Mouse (Mus musculus) liver (tissue): ENCODE measurements at regions not wholly inside any gene's neighbourhood (a gene's known extent, or its start where the extent isn't known, plus 50 kb on each side); places are given as distances from the start of the nearest gene placed in this dataset.

Experiments
- DNase-seq: peaks from one replicate; pipeline ENCODE4 v3.0.0-alpha.2; 2020; ENCODE audit warnings: mixed read lengths

DNA sequence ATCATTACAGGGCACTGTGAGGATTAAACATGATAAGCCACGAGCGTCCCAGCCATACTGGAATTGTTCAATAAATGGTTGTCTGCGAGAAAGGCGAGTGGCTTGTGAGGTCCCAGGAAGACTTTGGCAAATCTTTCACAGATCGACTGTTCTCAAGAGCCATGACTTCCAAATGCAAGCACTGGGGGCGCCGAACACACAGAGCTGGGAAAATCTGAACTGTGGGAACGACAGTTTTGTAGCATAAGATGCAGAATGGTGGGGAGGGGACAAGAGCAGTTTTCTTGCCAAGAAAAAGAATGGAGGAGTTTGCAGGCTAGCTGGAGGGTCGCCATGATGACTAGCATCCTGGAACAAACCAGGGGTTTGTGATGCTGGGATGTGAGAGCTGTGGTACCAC, 300.8 kb downstream of the Bcor start:
- no peak for DNase-seq

DNA sequence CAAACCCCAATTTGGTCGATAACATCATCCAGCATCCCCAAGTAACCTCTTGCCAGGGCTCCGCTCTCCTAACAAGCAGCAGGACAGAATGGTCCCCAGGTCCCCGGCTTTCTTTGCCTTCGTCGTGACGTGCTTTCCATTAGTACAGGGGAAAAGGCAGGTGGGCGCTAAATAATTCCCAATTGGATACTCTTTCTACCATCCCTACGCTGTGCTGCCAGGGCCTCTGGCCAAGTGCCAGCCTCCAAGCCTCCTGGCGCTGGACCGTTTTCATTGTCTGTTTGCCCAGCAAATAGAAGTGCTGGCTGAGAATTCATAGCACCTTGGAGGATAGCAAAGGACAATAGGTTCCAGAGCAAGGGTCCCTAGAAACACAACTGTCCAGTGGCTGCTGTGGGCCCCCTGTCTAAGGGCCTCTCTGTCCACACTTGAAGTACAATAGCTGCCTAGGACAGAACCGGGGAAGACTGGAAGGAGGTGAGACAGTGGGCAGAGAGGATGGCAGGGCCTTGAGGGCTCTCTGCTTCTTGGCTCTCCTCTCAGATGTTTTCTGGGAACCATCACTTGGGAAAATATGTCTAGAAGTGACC, 298.9 kb downstream of the Bcor start:
- DNase-seq = no peak

DNA sequence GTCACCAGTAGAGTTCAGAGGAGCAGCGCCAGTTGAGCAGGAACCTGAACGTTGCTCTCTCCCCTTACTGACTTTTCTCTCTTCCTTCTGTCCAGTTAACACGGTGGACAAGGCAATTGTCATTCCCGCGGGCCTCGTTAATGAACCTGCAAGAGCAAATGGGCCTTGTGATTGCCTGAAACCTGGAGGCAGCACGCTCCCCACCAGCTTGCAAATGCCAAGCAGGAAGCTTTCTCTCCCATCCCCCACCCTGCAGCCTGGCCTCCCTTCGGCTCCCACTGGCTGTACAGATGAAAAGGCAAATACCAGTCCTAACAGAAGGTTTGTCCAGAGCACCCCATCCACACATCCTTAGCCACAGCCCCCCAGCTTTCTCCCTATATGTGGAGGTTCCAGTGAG, 298.3 kb downstream of the Bcor start:
- no peak for DNase-seq

DNA sequence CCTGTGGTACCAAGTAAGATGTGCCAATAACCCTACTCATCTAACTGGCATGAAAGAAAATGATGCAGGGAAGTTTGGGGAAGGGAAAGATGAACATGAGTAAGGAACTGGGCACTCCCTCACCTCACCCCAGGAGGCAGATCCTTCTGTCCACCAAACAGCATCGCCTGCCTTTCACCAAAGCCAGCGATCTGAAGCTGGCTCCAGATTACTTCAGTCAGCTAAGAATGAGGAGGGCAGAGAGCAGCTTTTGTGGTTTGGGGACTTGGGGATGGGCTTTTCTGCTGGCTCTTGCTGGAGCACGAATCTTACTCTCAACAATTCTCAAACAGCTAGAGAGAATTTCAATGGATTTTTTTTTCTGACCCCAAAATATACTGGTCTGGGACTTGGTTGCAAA, 297.0 kb downstream of the Bcor start:
- no peak for DNase-seq

DNA sequence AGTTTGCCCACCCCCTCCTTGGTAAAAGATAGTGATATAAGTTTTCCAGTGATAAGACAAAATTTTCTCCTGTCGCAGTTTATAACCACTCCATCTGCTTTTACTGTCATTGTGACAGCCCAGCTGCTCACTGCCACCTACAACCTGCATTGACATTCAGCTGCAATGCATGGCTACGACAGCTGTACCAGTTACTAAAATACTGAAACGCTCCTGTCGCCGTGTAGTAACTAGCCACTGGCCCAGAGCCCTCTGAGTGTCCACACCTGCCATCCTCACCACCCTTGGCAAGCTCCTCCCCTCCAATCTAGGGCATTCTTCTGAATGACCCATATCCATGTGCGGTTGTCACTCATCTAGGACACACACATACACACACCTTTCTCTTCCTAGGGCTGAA, 286.2 kb downstream of the Bcor start:
- DNase-seq = no peak

DNA sequence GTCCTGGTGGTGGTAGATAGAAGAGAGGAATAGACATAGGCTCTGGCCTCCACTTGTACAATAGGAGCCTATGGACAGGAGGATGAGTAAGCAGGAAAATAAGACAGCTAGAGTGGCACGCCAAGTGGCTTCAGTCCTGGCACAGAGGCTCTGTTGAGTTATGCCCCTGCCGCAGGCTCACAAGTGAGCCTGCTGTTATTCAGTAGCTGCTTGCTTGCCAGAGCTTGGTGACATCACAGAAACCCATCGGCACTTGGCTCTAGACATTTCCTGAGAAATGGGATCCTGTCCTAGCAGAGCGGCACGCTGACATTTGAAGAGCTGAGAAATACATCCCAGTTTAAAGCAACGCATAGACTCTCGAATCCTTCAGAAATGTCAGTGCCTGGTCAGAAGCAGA, 283.5 kb downstream of the Bcor start:
- no peak for DNase-seq

DNA sequence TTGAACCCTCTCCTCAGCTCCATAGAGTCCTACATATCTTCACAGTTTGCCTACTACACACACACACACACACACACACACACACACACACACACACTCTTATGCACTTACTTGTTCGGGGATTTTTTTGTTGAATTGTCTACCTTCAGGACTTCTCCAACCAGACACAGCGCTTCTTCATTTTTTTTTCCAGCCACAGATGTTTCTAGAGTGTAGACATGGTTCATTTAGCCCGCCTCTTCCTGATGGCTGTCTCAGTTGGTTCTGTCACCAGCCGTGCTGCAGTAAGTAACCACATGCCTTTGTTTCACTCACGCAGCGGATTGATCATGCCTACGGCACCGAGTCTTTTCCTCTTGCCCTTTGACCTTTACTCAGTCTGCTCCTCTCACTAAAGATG, 282.1 kb downstream of the Bcor start:
- DNase-seq = no peak

DNA sequence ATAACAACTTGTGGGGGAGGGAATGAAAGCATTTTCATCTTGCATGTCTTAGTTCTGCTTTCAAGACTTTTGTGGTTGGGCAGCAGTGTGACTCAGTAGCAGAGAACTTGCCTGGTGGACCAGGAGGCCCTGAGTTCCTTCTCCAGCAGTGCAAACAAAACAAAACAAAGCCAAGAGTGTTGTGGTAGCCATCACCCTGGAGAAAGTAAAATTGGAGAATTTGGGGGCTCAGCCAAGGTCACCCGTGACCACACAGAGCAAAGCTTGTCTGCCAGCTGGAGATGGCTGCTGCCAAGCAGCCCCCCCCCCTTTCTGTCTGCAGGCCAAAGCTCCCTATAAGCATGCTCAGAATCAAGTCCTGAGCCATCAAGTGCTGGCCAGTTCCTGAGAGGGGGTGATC, 279.2 kb downstream of the Bcor start:
- no peak for DNase-seq

DNA sequence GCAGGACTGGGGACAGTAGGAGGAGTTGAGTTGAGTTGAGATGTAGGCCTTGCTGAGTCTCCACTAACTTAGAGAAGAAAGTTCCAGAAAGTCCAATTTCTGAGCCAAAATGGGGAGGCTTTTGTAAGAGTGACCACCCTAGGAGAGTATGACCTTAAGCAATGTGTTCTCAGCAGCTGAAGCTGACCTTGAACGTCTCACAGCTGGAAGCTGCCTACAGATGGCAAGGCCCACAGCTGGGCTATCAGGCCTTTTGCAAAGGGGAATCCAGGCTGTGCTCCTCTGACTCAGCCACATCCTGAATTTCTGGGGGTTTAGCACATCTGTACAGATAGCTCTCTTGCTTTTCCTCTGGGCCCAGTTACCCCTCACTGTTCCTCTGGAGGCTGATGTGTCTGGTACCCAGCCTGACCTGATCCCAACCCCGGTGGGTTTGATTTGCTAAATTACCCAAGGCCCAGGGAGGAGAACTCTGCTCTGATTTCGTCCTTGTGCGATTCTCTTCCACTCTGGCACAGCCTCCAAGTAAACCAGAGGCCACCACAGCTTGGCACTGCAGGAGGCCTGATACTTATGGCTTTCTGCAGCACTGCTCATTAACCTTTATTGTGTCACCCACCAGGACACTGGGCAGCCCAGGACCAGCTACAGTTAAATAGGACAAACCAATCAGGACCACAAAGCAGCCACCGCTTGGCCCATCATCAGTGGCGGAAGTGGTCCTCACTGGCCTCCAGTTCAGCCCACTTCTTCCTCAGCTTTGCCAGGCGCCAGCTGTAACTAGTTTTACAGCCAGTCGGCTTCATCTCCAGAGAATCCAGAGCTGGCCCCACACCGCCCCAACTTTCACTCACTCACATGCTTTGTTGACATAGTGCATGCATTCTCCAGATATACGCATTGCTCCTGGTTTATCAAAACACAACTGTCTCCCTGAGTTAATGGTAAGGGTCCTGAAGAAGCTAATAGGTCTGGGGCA, 276.1 kb downstream of the Bcor start:
- DNase-seq = no peak

DNA sequence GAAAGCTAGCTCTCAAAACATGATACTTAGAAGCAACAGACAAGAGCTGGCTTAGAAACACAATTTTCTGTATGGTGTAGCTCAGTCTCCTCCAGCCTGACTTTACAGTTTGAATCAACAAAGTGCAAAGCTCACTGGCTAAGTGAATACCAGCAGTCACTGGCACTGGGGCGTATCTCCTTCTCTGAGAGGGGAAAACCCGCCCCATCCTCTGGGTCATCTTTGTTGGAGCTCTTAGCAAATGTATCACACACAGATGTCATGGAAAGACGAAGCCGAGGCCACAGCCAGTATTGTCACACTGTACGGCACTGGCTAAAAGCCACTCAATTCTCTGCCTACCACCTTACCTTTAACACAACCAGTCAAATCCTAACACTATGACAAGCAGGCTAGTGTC, 267.8 kb downstream of the Bcor start:
- no peak for DNase-seq

DNA sequence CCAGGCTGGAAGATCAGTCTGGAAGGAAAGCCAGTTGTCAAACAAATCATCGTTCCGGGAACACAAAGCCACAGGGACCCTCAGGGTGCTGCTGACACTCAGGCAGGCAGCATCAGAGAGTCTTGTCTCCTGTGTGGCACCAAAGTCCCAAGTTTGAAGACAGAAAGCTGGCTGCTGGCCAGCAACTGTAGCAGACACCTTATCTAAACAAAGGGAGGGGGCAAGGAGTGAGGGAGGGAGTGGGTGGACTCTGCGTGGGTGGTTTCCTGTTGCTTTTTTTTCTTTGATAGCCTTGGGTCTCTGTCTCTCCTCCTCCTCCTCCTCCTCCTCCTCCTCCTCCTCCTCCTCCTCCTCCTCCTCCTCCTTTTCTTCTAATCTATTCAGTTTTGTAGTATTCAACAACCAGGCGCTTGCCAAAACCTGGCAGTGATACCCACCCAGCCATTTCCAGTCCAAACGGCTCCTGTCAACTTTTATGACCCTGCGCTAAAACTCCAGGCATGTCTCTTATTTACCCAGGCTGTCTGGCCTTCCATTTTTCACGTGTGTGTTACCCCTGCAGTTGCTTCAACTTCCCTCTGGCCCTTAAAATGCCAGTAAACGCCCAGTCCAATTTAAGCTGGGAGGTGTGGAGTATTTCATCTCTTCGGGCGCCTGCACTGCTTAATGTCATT, 266.4 kb downstream of the Bcor start:
- DNase-seq = peak; percentile 30

DNA sequence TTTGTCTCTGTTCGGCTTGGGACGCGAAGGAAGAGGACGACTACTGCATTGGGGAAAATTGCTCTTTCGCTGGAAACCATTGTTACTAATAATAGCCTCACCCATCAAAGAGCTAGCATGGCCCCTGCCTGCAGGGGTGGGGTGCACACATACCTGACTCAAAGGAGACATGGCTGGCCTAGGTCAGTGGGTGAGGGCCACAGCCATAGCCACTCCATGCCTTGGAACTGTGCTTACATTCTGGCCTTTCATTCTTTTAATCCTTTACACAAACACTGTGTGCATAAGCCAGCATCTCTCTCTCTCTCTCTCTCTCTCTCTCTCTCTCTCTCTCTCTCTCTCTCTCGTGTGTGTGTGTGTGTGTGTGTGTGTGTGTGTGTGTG, 265.9 kb downstream of the Bcor start:
- DNase-seq = no peak

DNA sequence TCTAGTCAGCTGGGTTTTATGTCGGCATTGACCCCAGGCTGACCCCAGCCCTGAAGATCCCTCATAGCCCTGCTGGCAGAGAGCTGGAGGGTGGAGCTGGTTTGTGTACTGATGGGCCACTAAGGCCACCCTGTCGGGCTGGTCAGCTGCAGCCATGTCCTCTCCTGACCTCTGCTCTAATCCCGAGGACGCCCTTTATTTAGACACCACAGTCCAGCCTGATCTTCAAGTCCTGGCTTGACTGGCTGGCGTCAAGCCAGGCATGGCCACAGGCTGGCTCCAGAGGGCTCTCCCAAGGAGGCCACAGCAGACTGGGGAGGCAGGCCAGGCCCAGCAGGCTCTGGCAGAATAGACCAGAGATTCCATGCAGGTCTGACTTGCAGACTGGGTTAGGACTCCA, 264.8 kb downstream of the Bcor start:
- no peak for DNase-seq

DNA sequence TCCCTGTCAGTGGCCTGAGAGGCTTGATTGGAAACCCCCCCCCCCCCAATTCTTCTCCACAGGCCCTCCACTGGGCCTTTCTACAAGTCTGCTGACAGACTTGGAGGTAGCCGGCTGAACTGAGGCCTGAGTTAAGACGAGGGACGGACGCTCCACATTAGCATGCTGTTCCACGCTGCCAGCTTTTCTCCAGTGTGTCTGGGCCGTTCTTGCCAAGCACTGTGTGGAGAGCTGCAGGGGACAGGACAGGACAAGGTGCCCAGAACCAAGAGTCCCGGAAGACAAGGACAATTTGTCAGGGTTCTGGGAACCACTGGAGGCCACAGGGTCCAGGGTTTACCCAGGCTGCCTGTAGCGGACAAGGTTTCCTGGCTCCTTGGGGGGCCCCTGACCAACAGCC, 261.9 kb downstream of the Bcor start:
- no peak for DNase-seq

DNA sequence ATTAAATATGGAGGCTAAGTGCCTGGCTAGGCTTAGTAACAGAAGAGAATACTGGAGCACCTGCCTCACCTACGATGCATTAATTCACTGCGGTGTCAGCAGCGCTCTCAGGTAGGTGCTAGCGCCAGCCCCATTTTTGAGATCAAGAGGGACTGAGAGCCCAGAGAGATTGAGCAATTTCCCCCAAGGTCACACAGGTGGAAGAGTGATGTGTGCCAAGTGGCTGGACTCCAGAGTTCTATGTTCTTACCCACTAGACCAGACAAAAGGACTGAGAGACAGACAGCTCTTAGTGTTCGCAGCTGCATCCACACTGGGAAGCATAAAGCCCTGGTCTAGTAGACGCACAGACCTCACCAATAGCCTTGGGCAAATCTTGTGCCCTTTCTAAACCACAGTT, 261.1 kb downstream of the Bcor start:
- DNase-seq = no peak

DNA sequence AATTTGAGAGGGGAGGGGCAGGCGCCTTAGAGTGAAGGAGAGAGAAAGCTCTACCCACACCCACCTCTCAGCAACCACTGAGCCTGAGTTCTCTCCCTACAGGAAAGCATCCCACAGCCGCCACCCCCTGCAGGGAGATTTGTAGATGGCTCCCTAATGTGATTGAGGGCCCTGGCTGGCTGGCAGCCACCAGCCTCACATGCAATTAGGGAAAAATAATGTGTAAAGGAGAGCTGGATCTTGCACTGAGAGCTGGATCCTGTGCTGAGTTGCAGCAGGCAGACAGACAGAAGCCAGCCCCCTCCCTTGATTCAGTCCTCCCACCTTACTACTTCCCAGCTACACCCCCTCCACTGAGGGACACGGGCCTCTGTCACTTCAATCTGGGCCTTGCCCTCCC, 260.2 kb downstream of the Bcor start:
- DNase-seq = no peak

DNA sequence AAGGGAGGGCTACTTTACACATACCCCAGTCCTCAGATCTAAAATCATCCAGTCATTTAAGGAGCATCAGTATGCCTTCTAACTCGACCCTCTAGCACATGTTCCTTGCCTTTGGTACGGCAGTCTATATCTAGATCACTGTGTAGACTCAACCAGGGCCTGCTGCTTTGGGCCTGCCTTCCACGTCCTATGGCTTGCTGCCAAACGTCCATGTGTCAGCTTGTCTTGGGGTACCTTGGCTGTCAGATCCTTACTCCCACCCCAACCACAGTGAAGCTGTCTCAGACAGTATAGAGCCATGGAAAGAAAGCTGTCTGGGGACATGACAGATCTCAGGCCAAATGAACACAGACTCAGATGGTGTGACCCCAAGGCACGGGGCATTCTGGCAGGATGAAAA, 258.4 kb downstream of the Bcor start:
- no peak for DNase-seq

DNA sequence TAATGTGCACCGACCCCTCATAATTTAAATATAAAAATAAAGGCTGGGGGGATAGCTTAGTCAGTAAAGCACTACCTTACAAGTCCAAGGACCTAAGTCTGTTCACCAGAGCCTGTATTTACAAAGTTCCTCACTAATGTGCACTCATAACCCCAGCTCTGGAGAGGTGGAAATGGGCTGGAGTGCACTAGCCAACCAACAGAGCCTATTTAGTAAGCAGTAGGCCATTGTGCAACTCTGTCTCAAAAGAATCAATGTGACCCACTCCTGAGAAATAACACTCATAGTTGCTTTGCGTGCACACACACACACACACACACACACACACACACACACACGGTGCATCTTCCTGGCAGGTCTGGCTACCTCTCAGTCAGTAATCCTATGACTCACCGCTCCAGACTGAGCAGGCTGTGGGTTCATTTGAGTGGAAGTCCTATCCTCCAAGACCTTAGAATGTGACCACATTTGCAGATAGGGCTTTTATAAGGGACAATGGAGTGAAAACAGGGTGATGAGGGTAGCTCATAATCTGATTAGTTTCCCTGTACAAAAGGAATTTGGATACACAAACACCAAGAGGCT, 256.9 kb downstream of the Bcor start:
- no peak for DNase-seq

DNA sequence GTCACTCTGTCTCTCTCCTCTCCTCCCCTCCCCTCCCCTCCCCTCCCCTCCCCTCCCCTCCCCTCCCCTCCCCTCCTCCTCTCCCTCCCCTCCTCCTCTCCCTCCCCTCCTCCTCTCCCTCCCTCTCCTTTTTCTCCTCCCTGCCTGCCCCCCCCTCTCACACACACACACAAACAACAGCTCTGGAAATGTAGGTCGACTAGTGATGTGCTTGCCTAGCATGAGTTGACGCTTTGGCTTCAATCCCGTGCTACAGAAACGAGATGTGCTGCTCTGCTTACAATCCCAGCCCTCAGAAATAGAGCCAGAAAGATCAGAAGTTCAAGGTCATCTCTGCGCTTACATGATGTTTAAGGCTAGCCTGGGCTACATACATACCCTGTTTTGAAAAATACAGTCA, 254.9 kb downstream of the Bcor start:
- no peak for DNase-seq

DNA sequence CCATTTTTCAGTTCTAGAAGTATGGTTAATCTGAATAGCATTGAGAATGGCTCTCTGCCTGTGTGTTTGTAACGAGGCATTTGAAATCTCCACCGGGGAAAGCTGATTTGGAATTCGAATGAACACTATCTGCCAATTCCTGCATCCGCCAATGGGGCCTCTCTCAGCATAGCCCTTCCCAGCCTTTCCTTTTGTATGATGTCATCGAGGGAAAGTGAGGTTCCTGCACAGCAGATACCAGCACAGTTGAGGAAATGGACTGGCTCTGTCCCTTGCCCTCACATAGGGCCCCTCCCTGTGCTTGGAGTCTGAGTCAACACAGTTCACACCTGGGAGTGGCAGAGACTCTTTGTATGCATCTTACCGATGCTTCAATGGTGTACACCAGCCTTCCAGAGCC, 253.0 kb downstream of the Bcor start:
- no peak for DNase-seq

DNA sequence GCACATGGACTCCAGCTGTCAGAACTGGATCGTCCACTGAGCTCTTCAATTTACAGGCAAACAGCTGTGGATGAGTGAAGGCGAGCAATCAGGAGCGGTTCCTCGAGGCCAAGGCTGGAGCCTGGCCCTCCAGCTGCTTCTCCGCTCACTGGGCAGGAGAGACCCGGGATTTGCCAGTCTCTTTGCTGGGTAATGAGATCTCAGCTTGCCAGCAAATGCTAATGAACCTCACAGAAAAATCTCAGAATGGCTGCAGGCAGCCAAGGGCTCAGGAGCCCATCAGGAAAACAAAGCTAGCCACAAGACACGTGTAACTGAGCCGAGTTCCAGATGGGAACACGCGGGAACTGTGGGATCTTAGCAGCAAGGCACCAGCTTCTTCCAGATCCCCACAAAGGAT, 244.2 kb downstream of the Bcor start:
- no peak for DNase-seq

DNA sequence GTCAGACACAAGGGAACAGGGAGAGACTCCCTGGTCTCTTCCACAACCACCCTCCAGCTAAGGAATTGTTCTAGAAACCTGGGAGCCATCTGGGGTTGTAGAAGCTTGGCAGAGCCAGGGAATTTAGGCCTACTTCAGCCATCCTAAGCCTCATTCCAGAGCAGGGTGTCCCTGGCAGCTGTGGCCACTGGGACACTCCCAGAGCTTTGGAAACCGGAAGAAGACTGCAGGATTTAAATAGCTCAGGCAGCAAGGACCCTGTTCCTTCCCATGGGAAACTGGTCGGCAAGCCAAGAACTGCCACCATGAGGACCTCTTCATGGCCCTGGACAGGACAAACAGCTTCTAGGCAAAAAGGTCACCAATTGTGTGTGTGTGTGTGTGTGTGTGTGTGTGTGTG, 239.9 kb downstream of the Bcor start:
- DNase-seq = no peak

DNA sequence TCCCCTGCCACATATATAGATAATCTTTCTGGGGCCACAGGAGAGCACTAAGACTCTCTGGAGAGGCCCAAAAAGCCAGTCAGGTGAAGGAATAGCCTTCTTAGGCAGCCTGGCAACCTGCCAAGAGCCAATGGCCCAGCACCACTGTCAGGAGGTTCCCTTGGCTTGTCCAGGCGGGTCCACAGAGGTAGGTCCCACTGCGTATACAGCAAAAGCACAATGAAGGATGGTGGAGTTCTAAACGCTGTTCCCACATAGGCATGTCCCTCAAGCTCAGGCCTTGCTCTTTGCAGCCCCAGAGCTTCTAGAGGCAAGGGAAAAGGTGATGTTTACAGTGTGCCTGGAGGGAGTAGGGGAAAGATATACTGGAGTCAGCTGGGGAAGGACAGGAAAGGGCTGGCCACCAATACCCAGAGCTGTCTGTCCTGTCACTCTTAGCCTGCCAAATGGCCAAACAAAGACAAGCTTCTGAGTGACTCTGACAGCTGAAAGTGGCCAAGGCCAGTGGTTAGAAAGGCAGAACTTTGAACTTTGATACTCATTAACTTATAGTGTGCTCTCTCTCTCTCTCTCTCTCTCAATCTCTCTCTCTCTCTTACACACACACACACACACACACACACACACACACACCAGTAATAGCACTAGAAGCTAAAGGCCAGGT, 235.4 kb downstream of the Bcor start:
- no peak for DNase-seq
